Mouse (Mus musculus): ENCODE results near the gene Ppp1r36.
"Not testable (repeated sequence)": the region's sequence is repeated elsewhere in the genome, so short reads cannot be mapped to it uniquely, and the experiment has no call there.

The Ppp1r36 gene

DNA sequence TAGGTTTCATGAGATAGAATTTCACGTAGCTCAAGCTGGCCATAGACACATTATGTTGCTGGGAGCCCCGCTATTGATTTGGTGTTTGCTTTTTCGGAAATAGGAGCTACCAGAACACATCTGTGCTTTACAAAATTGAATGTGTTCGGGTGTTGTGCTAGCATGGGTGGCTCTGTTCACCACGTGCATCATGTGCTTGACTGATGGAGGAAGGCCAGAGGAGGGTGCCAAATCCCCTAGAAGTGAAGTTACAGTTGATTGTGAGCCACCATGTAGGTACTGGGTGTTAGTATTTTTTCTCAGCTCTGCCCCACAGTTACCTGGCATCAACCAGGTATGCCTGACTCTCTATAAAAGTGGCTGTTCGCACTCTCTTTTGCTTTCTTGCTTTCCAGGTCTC is 27.5 kb downstream of the Ppp1r36 start:
- no peak for DNase-seq (ENCODE audit: extremely low read depth, low read depth)

DNA sequence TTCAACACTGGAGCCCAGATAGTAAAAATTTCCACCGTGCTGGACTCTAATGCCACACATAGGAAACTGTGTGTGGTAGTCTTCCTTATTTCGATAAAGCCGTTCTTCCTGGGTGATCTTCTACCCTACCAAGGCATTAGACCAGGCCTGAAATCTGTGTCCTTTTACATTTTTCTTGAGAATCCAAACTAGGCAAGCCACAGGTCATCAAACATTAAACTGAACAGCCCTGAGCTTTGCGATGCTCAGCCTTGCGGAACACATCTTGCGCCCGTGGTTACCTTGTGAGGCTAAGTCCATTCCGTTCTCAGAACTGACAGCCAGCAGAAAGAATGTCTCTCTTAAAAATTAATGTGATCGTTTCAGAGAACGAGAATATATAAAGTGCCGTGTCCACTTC is 28.9 kb downstream of the Ppp1r36 start:
- no peak for DNase-seq (ENCODE audit: extremely low read depth, low read depth)

DNA sequence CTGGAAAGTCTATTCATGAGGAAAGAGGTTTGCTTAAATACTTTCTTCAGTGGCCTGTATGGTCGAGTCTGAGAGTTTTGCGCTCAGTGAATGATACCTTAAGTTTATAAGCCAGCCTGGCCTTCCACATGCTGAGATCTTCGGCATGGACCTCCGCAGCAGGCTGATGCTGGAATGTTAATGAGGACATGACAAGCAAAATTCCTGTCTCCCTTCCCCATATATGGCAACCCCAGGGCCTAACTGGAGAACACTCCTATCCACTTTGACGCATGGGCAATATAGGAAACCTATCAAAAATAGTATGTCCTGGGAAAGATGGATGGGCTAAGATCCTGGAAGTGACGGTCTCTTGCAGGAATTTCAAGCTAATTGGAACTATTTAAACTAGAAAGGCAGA is 30.8 kb downstream of the Ppp1r36 start:
- DNase-seq (ENCODE audit: extremely low read depth, low read depth), result no peak

DNA sequence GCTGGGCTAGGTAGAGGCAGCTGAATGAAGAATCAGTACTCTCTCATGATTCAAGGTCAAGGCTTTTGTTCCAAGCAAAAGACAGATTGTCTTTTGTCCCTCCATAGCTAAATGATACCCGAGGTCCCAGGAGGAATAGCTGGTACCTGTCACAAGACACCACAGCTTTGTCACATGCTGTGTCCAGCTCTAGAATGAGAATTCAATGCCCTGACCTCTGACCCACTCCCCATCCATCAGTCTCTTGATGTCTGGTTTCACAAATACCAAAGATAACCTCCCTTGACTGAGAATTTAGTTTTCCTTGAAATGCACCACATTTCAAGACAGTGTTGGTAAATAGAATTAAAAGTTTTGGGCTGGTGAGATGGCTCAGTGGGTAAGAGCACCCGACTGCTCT is 34.9 kb downstream of the Ppp1r36 start:
- DNase-seq (ENCODE audit: extremely low read depth, low read depth), result no peak

DNA sequence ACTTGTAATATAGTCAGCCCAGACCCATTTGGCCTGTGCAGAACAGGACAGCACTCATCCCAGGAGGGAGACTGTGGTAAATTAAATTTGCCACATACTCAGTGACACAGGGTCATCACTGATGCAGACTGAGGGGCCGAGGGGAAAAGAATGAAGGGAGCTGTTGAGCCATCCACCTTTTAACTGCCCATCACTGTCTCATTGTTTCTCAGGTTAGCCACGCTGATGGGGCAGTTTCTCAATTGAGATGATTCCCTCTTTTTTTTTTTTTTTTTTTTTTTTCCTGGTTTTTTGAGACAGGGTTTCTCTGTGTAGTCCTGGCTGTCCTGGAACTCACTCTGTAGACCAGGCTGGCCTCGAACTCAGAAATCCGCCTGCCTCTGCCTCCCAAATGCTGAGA is 41.1 kb downstream of the Ppp1r36 start:
- DNase-seq (ENCODE audit: extremely low read depth, low read depth), result not testable (repeated sequence)

DNA sequence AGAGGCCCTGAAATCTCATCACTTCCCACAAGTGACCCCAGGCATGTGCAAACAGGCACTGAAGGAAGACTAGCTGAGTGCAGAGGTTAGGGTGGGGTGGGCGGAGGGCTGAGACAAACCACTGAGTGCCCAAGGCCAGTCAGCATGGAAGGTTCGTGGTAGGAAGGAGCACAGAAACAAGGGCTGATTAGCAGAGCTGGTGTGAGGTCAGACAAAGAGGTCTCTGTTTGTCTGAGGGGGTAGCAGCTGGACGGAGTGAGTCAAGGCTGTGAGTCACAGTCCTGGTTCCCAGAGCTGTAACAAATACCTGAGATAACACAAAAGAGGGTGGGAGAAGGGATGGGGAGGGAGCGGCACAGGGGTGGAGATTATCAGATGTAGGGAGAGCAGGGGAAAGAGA is 41.7 kb downstream of the Ppp1r36 start:
- DNase-seq (ENCODE audit: extremely low read depth, low read depth), result no peak

DNA sequence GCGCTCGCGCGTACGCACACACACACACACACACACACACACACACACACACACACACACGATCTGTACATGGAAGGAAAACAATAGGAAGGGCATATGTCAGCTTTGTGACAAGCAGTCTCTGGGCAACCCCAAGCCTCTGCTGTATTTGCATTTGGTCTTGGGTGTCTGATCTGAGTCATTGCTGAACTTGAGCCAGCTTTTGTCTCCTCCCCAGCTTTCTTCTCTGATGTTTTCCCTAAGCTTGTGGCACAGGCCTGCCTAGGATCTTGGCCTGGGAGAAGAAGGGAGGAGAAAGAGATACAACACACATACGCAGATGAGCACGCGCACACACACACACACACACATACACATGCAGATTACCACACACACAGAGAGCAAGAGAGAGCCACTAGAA is 46.1 kb downstream of the Ppp1r36 start:
- no peak for DNase-seq (ENCODE audit: extremely low read depth, low read depth)

DNA sequence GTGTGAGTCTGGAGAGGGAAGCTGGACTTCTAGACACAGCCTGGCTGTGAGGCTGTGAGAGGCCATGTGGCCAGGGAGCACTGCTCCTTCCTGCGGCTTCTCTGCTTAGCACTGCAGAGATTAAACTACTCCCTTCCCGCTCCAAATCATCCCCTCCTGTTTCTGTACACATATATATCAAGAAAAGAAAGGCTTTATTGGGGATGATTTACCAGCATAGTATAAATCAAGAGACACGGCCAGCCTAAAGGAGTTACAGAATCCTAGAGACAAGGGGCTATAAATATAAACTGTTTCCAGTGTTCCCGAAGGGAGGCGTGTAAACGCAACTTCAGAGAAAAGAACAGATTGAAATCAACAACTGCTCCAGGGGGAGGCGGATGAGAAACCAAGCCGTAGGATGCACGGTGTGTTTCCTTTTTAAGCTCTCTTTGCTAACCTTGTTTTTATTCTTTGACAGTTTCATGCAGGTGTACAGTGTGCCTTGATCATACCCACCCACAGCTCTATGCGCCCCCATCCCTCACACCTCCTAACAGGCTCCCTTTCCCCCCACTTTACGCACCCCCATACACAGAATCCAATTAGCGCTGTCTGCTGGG is 47.4 kb downstream of the Ppp1r36 start:
- DNase-seq (ENCODE audit: extremely low read depth, low read depth), result no peak

DNA sequence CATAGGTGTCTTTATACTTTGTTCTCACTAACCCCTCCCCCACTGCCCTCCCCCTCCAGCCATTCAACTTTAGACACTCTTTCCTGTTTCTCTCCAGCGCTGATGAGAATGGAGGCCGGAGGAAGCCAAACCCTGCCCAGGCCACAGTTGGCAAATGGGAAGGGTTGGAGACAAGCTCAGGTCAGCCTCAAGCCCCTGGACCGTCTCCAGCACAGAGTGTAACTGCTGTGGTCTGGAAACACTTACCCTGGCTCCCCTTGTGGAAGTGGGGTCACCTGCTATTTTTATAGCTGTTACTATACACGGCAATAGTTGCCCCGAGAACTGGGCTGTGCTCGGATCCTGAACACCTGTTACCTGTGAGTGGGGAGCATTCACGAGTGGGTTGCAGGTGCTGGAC is 49.3 kb downstream of the Ppp1r36 start:
- DNase-seq (ENCODE audit: extremely low read depth, low read depth), result no peak

DNA sequence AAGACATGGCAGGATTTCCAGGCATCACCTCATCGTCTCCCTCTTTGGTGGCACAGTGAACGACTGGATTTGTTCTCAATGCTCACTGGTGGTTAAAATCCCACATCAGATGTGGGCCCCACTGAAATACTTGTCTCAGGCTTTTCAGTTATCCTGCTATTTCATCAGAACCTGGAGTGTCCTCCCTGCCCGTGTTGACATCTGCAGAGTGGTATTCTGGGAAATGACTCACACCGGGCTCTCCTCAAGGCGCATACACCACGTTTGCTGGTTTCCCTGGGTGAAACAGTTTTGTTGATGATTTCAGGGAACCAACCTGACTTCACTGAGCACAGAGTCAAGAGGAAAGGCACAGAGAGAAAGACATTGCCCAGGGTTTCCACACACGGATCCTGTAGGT is 49.9 kb downstream of the Ppp1r36 start:
- no peak for DNase-seq (ENCODE audit: extremely low read depth, low read depth)

DNA sequence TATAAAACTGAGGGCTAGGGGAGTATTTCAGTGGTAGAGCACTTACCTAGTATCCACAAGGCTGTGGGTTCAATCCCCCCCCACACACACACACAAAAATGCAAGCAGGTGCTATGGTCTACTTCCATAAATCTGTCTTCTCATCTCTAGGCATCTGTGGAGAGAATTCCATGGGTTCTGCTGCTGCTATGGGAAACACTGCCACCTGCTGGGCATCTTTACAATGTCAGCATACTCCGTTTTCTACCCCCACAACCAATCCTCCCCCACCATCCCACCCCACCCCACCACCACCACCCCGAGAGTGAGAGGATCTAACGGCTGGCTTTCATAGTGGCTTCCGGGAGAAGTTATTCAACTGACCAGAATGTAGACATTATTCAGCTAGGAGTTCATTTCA is 54.7 kb downstream of the Ppp1r36 start:
- no peak for DNase-seq (ENCODE audit: extremely low read depth, low read depth)

DNA sequence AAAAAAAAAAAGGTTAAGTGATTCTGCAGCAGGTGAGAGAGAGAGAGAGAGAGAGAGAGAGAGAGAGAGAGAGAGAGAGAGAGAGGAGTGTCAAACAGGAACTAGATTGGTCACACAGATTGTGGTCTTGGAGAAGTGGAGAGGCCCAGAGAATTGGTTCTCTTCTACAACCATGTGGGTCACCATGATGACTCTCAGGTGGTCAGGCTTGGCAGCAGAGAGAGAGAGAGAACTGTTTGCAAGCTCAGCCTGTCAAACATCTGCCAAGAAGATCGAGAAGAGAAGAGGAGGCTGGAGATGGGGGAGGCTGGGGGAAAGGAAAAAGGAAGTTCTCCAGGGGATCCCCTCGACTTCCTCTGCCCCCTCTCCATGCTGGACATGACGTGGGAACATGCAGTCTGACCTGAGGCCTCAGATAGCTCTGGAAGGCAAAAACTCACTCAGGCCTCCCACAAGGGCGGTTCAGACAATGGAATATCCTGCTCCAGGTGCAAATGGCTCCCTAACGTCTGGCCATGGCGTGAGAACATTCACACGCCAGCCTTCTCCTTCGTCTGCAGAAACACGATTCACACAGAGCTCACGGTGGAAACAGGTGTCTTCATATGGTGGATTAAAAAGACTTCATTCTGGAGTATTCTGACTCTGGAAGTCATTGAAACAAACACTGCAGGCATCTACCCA is 56.4 kb downstream of the Ppp1r36 start:
- DNase-seq (ENCODE audit: extremely low read depth, low read depth), result no peak

DNA sequence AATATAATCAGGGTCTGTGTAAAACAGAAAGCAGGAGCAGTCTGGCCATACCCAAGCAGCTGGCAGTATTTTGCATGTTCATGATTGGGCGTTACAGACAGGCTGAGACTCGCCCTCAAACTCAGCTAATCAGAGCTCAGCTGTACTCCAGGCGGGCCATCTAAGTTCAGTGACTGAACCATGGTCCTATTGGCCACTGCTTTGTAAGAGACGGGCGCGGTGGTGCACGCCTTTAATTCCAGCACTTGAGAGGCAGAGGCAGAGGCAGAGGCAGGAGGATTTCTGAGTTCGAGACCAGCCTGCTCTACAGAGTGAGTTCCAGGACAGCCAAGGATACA is 56.9 kb downstream of the Ppp1r36 start:
- no peak for DNase-seq (ENCODE audit: extremely low read depth, low read depth)

DNA sequence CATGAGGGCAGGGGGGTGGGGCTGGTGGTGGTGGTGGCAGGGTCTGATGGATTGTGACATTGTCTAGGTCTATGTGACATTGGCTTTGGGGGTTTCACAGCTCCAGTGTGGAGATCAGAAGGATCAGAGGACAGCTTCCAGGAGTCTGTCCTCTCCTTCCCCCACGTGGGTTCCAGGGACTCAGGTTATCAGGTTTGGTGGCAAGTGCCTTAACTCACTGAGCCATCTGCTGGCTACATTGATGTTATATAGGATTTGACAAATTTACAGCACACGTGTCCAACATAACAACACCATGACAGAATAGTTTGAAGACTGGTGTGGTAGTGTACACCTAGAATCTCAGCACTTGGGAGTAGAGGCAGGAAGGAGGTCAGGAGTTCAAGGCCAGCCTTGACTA is 57.5 kb downstream of the Ppp1r36 start:
- no peak for DNase-seq (ENCODE audit: extremely low read depth, low read depth)

DNA sequence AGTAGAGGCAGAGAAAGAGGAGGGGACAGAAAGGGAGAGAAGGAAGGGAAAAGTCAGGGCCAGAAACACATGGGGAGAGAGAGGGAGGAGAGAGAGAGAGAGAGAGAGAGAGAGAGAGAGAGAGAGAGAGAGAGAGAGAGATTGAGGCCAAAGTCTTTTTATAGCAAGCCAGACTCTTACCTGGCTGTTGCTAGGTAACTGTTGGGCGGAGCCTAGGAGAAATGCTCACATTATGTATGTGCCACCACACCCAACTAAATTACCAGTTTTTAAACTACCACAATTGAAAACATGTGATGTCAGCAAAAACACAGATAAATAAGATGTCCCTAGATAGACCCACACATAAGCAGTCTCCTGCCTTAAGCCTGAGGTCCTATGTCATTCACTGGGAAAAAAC is 58.8 kb downstream of the Ppp1r36 start:
- no peak for DNase-seq (ENCODE audit: extremely low read depth, low read depth)

DNA sequence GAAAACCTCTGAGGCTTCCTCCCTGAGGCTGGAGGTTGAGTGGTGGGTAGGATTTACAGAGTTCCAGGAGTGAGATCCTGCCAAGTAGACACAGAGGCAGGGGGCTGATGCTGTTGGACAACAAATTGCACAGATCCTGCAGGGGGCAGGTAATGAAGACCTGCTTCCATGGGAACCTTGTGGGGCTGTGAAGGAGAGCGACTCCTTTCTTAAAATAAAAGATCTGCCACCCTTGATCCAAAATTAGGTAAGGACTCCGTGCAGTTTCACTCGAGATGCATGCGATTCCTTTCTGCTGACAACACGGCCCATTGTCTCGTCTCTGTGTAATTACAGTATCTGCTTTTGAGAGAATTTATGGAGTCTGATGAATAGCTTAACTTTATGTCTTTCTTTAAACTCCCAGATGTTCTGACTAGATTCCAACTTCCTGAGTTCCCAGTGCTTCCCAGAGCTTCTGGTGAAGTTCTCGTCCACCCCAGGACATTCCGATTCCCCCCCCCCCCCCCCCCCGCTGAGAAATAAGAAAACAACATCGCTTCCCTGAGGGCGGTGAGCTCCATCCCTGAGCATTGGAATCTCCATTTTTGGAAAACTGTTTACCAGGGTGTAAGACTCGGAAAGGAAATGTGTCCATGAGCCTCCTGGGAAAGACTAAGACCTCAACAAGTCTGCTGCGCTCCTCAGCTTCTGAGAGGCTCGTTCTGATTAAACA is 61.1 kb downstream of the Ppp1r36 start:
- DNase-seq (ENCODE audit: extremely low read depth, low read depth), result no peak

DNA sequence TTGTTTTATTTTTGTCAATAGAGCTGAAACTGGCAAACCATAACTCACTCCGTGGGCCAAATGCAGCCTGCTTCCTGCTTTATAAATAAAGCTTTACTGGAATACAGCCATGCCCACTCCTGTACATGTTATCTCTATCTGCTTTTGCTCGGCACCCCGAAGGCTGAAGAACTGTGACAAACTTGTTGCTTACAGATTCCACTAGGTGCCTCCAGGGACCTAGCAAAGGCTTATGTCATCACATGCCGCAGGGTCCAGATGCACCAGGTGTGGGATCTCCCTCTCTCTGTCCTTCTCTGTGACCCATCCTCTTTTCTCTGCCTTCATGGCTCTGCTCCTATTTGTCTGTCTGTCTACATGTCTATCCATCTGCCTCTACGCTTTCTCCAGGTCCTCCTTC is 61.8 kb downstream of the Ppp1r36 start:
- no peak for DNase-seq (ENCODE audit: extremely low read depth, low read depth)

DNA sequence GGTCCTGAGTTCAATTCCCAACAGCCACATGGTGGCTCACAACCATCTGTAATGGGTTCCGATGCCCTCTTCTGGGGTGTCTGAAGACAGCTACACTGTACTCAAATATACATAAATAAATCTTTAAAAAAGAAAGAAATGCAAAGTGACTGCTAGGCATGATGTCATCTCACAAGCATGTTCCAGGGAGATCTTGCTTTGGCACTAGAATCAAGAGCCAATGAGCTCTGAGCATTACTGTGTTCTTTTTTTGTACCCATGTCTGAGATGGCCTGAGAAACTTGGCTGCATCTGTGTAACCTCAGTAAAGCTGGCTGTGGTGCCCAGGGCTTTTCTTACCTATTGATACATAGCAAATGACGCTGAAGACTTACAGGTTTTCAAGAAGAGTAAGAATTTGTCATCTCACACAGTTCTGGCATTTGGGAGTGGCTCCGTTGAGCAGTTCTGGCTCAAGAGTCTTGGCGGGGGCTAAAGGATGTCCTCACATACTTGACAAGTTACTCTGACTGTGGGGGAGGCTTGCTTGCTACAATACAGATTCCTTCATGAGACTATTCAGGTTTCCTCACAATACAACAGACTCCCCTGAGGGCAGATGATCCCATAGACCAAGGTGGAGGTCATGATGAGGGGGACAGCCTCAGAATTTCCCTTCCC is 62.6 kb downstream of the Ppp1r36 start:
- no peak for DNase-seq (ENCODE audit: extremely low read depth, low read depth)

DNA sequence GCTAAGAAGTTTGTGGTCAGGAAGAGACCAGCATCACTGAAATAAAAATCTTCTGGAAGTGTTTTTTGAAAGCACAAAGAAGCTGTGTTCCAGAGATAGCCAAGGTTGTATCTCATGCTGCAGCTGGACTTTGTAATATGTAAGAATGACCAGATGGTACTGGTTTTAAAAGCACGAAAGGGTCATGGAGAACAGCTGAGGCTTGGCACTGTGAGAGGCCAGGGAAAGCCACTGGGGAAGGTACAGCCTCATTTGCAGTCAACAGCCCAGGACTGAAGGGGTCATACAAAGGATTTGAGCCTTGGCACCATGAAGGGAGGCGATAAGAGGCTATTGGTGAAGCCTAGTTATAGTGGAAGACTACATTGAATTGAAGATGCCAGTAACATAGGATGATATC is 65.1 kb downstream of the Ppp1r36 start:
- DNase-seq (ENCODE audit: extremely low read depth, low read depth), result no peak

DNA sequence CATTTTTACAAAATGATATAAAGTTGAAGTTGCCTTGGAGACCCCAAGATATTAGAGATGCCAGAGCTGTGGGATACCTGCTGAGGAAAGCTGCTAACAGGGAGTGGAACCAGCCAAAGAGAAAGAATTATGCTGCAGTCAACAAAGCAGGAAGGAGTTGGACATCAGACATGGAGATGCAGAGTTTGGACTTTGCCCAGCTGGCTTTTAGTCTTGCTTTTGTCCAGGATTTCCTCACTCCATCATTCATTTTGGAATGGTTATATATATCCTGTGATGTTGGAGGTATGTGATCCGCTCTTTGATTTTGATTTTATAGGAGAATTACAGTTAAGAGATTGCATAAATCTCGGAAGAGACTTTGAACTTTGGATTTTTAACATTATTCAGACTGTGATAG is 65.6 kb downstream of the Ppp1r36 start:
- DNase-seq (ENCODE audit: extremely low read depth, low read depth), result no peak

DNA sequence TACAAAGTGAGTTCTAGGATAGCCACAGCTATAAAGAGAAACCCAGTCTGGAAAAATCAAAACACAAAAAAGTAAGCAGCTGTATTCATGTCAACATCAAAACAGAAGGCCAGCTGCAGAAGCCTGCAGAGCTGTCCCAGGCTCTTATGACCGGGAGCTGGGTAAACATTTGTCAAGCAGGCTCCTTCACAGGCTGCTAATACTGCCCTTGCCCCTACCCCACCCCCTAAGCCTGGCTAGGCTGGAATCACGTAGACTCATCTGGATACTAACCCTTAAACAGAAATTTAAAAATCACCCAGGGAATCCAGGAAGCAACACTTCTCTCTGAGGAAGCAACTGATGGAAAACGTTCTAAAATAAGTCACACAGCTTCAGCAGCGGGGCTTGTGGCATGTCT is 67.5 kb downstream of the Ppp1r36 start:
- no peak for DNase-seq (ENCODE audit: extremely low read depth, low read depth)

DNA sequence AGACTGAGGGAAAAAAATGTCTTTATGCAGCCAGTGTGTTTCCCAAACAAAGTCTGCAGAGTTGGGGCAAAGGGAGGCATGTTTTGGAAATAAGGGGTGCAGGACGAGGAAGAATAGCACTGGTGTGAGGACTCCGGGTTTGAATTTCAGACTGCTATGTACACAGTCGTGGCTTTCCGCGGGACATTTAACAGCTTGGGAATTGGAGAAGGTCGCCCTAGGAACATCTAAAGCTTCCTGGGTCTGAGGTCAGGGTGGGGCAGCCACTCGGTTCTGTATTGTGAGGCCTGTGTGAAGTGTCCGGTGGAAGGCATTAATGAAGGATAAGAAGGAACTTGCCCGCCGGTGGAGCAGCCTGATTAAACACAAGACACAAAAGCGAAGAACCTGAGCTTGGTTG is 68.0 kb downstream of the Ppp1r36 start:
- no peak for DNase-seq (ENCODE audit: extremely low read depth, low read depth)

DNA sequence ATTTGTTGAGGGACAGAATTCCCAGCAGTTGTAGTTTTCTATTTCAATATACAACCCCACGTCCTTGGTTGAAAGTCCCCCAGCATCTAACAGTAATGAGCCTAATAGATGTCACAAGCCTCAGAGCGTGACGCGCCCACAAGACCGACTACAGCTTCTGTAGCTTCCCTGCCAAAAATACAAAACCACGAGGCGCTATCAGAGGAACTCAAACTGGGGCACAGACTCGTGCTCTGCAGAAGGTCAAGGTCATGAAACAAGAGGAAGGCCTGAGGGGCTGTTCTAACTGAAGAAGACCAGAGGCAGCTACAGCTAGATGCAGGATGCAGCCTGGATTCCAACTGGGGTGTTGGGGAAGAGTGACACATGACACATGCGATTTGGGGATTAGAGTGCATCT is 69.6 kb downstream of the Ppp1r36 start:
- no peak for DNase-seq (ENCODE audit: extremely low read depth, low read depth)
